Mouse (Mus musculus) gastrocnemius, postnatal 10 days (tissue): ENCODE measurements around the gene Eif3g. TPM values are rescaled to one million over a fixed set of nuclear protein-coding genes. Genes with fewer than 3 reads are reported as not detected.

Experiments
- DNase-seq: peaks from one replicate; pipeline ENCODE4 v3.0.0; 2021; ENCODE audit warnings: mixed read lengths
- microRNA-seq, 2 experiments: library from miRNA; unstranded; fragments of <30 nt; microRNA quantifications; one replicate each; pipeline ENCODE4 v1.2.0; 2021
- total RNA-seq, 2 experiments: library from RNA; stranded (reverse); gene quantifications; 2 replicates each; pipeline ENCODE4 v1.2.3; 2021

The Eif3g gene
- total RNA-seq, 2 experiments from 2014 or later: 131 to 133 TPM

DNA sequence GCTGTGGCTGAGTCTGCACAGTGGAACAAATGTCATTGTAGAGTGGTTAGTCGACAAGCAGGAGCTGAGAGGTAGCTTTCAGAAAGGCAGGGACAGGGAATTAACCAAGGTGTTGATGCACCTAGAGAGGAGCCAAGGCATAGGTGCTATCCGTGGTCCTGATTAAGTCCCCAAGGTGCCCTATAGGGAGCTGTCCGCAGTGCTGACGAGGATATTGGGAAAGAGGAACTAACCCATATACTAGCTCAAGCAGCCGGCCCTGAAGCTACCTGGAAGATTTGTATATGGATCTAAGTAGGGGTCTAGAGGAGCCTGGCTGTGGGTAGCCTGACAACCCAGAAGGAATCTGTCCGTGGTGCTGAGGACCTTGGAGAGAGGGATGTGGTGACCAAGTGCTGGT lies 41.3 kb downstream of the Eif3g start:
- peak; percentile 30 for DNase-seq

DNA sequence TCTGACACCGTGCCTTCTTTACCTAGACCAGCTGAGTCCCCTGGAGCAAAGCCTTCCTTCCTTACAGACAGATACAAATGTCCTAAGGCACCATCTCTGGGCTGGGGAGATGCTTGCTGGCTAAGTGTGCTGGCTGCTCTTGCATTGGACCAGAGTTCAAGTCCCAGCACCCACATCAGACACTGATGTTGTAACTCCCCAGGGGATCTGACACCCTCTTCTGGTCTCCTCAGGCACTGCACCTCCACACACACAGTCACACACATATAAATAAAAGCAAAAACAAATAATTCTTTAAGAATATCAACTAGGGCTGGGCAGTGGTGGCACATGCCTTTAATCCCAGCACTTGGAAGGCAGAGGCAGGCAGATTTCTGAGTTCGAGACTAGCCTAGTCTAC lies 48.2 kb downstream of the Eif3g start:
- DNase-seq: no peak

Small RNA genes lying within 50 kb of the gene (microRNA-seq; reads per million reads assigned to microRNA genes)
- 0 reads per million in 2 experiments for gene Mir7081

Other genes starting within 250 kb of the Eif3g start
- 10 to 100 TPM; 15.7 to 17.2 TPM for gene Pin1, start 246.5 kb downstream of the Eif3g start, total RNA-seq
- under 1 TPM; 0.52 TPM for gene Olfm2, start 152.3 kb downstream of the Eif3g start, total RNA-seq
- gene Col5a3, start 83.6 kb downstream of the Eif3g start, total RNA-seq: 10 to 100 TPM; 76.7 to 90.9 TPM
- not detected for gene Rdh8, start 80.1 kb downstream of the Eif3g start, total RNA-seq
- 1 to 10 TPM; 4.8 to 7.6 TPM for gene A230050P20Rik, start 30.0 kb downstream of the Eif3g start, total RNA-seq
- gene Angptl6, start 18.9 kb downstream of the Eif3g start, total RNA-seq: 1 to 10 TPM; 4.4 to 4.7 TPM
- 10 to 100 TPM; 15.9 to 19.2 TPM for gene Ppan, start 10.4 kb downstream of the Eif3g start, total RNA-seq
- 10 to 100 TPM; 18.4 to 25.7 TPM for gene Dnmt1, start 61.3 kb upstream of the Eif3g start, total RNA-seq
- gene S1pr2, start 78.2 kb upstream of the Eif3g start, total RNA-seq: 10 to 100 TPM in 1 of 2 experiments, 1 to 10 TPM in 1; 8.9 to 11.1 TPM
- gene Mrpl4, start 104.1 kb upstream of the Eif3g start, total RNA-seq: 10 to 100 TPM; 48.4 to 49.1 TPM
- gene Icam1, start 117.4 kb upstream of the Eif3g start, total RNA-seq: 1 to 10 TPM; 3.8 to 5.6 TPM
- gene Icam4, start 130.8 kb upstream of the Eif3g start, total RNA-seq: under 1 TPM in 1 of 2 experiments, not detected in 1; 0.70 TPM
- gene Icam5, start 133.4 kb upstream of the Eif3g start, total RNA-seq: under 1 TPM; 0.14 to 0.25 TPM
- gene Zglp1, start 168.5 kb upstream of the Eif3g start, total RNA-seq: not detected
- gene Gm49373, start 174.5 kb upstream of the Eif3g start, total RNA-seq: under 1 TPM; 0.14 to 0.32 TPM
- gene Fdx1l, start 175.0 kb upstream of the Eif3g start, total RNA-seq: 10 to 100 TPM; 24.2 to 24.9 TPM
- 1 to 10 TPM in 1 of 2 experiments, under 1 TPM in 1; 0.61 to 1.2 TPM for gene Gm38431, start 193.4 kb upstream of the Eif3g start, total RNA-seq
- 10 to 100 TPM; 22.1 to 25.6 TPM for gene Raver1, start 193.4 kb upstream of the Eif3g start, total RNA-seq
- 1 to 10 TPM; 5.1 to 7.6 TPM for gene Tyk2, start 232.6 kb upstream of the Eif3g start, total RNA-seq